Mouse (Mus musculus): ENCODE data around the gene Btnl9. TPM values are rescaled to one million over a fixed set of nuclear protein-coding genes. Genes with fewer than 3 reads are reported as not detected.
"Not testable (repeated sequence)": the region's sequence is repeated elsewhere in the genome, so short reads cannot be mapped to it uniquely, and the experiment has no call there.

The Btnl9 gene
- 0.12 and 0.37 TPM in 2 replicates for total RNA-seq (2017)

DNA sequence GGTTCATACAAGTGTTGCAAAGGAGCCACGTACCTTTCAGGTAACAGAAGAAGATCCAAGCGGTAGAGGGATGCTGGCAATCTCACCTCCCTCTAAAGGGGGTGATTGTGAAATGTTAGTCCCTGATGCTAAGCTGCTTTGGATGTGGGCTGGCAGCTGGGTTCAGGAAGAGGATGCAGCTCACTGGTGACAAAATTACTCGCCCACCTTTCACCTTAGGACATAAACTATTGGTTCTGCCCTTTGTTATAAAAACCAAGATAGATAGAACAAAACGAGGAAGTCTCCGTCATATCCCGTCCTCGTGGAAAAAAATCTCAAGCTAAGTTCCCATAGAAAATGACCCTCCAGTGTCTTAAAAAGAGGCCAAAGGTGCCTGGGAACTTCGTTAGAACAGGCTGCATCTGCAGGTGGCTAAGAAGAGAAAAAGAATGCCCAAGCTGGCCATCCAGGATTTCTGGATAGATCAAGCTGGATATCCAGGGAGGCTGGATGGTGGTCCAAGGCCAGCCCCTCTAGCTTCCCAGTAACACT is at the start of gene Btnl9:
TSS of gene Btnl9 (minus strand) at position 205 of the 534 bp plus-strand sequence.
- no peak for ATAC-seq (ENCODE audit: extremely low read depth, insufficient number of reproducible peaks, low FRiP score, poor library complexity, severe bottlenecking)

DNA sequence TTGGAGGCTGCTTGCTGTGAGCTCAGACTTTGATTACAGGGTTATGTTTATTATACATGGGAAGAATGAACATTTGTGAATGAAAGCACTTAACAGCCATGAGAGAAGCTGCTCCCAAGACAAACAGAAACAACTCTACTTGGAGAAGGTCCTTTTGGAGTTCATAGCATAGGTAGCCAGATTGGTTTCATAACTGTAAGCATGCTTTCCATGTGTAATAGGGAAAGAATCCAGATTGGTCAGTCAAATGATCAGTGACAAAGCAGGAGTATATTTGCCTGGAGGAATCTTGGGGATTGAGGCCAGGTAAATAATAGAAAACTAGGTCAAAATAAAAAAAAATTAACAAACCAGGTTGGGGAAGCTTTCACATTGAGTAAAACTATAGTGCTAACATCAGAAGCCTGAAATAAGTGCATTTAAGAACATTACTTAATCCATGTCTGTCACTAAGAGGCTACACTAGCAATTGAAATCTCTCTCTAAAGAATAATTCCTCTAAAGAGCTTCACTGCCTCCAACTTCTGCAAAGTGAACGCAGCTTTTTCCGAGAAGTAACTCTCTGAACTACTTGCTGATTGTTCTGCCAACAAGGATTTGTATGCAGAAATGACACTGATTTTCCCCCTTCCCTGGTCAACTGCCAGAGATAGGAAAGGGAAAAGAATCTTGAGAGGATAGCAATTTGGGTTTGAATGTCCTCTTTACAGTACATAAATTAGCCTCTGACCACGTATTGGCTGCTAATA is 48.7 kb upstream of the Btnl9 start:
- ATAC-seq (ENCODE audit: extremely low read depth, insufficient number of reproducible peaks, low FRiP score, poor library complexity, severe bottlenecking), result no peak

DNA sequence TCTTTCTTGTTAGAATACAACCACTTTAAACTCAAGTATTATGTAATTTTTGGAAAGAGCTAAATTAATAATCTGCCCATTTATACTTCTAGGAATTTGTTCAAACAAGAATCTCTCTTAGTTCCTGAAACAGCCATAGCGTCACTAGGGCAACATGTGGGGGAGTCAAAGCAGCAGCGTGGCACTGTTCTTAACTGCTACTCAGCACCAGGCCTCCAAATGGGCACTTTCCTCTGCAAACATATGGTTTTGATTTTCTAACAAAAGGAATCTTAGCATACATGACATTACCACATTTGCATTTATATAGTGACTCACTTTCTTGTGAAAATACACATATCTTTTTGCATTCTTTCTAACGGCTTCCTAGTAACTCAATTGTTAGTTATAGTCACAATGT is 45.8 kb upstream of the Btnl9 start:
- no peak for ATAC-seq (ENCODE audit: extremely low read depth, insufficient number of reproducible peaks, low FRiP score, poor library complexity, severe bottlenecking)

DNA sequence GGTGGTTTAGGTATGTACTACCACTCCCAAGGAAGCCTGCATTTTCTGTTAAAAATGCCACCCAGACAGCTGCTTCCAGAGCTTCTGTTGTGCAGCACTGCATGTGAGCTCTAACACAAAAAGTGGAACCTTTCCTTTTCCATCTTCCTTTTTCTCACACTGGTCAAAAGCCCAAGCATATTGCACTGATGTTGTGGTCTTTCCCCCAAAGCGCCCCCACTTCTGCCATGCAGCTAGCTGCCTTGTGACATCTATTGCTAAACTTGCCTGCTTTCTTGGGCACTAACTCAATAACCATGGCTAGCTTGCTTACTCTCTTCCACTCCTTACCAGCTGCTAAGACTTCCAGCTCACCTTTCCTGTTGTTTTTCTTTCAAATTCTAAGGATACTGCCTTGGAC is 37.5 kb upstream of the Btnl9 start:
- no peak for ATAC-seq (ENCODE audit: extremely low read depth, insufficient number of reproducible peaks, low FRiP score, poor library complexity, severe bottlenecking)

DNA sequence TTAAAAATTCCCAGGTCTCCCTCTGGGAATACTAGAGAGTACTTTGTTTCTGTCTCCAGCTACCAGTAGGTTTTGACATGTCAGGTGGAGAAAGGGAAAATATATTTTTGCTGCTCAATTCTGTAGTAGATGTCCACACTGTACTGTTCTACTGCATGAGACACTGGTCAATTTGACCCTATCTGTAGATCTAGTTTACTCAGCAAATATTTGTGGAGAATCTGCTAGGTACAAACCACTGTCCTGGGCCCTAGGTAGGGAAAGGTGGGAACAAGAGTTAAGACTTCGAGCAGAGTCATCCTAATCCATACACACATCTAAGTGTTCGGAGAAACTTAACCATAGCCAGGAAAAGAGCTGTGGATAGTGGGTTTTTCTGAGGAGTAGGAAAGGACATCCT is 32.3 kb upstream of the Btnl9 start:
- no peak for ATAC-seq (ENCODE audit: extremely low read depth, insufficient number of reproducible peaks, low FRiP score, poor library complexity, severe bottlenecking)

DNA sequence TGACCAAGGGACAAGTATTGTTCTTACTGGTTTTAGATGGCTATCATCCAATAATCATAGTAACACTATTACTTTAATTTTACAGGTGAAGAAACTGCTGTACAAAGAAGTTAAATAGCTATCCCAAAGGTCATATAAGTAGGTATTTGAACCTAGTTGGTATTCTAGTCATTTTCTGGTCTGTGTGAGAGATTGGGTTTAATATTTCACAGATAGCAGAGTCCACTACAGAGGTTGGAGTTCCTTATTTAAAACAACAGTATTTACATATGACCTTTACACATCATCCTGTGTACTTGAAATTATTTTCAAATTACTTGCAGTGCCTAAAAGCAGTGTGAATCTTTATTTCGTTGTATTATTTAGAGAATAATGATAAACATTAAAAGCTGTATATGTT is 26.5 kb upstream of the Btnl9 start:
- ATAC-seq (ENCODE audit: extremely low read depth, insufficient number of reproducible peaks, low FRiP score, poor library complexity, severe bottlenecking), result no peak

DNA sequence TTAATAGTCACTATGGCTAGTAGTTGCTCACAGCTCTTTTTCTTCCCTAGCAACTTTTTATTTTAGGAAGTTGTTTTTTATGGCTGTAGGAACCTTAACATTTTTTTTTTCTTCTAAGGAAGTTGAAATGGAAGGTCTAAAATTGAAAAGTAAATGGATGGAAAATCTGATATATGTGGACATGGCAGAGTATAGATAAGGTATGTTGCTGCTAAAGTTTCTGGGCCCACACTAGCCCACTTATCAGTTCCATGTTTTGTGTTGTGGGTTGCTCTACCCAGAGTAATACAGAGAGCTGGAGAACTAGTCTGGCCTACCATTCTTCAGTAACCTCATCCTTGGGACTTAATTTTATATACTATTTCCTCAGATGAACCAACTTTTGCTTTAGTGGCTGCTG is 25.6 kb upstream of the Btnl9 start:
- no peak for ATAC-seq (ENCODE audit: extremely low read depth, insufficient number of reproducible peaks, low FRiP score, poor library complexity, severe bottlenecking)

DNA sequence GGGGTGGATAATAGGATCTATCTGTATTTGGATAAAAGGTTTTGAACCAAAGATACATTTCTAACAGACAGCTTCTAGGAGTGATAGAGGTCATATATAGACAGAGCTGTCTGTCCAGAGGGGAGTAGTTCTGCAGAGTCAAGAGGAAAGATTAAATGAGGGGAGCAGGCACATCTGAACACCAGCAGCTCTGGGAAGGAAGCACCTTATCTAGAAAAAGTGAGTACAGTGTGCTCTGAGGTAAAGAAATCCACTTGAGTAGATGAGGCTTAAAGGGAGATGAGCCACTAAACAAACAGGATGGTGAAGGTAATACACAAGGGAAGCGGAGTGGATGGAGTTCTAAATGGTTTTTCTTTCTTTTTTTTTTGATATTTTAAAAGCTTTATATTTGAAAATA is 20.5 kb upstream of the Btnl9 start:
- no peak for ATAC-seq (ENCODE audit: extremely low read depth, insufficient number of reproducible peaks, low FRiP score, poor library complexity, severe bottlenecking)

DNA sequence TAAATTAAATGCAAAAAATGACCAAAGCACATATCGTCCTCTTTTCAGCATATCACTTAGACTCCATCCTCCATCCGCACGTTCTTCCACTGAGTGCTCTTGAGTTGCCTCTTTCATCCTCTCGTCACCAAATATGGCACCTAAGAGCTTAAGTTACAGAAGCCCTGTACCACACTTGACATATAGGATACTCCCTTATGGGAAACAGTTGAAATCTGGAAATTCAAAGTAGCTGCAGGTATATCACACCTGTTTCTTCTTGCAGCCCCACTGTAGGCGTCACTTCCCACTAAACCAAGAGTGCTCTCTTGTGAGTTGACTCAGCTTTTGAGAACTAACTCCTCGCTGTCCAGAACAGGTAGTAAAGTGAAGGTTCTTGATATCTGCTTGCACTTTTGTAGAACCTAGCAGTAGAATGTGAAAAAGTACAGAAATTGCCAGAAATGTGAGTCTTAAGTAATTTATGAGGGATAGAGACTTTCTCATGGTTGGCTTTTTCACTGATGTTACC is 18.2 kb upstream of the Btnl9 start:
- ATAC-seq (ENCODE audit: extremely low read depth, insufficient number of reproducible peaks, low FRiP score, poor library complexity, severe bottlenecking), result no peak

DNA sequence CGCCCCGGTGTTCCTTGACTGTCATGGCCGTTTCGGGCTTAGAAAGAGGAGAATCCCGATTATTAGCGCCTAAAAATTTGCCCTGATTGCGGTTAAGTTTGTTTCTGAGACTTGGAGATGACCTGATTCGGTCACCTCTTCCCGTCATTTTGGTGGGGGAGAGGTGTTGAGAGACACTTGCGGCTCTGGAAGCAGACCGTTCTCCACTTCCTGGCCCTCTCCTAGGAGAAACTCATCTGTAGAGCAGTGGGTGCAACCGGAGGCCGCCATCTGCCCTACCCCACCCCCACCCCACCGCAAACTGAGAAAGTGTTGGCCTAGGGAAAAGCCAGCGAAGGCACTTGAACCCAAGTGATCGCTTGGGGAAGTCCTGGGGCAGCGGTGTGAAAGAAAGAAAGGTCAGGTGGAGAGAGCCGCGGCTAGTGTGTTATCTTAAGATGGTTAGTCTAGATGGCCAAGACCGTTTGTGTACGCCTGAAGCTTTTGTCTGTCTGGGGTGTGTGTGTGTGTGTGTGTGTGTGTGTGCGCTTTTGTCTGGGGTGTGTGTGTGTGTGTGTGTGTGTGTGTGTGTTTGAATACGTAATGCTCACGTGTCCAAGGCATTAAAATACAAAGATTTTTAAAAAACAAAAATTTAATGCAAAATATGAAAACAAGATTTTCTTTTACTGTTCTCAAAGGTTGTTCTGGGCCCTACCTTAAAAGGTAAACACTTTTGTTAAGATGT is 17.0 kb upstream of the Btnl9 start:
- peak; percentile 23; the same call in 1 of the 2 replicates for ATAC-seq (ENCODE audit: extremely low read depth, insufficient number of reproducible peaks, low FRiP score, poor library complexity, severe bottlenecking)

DNA sequence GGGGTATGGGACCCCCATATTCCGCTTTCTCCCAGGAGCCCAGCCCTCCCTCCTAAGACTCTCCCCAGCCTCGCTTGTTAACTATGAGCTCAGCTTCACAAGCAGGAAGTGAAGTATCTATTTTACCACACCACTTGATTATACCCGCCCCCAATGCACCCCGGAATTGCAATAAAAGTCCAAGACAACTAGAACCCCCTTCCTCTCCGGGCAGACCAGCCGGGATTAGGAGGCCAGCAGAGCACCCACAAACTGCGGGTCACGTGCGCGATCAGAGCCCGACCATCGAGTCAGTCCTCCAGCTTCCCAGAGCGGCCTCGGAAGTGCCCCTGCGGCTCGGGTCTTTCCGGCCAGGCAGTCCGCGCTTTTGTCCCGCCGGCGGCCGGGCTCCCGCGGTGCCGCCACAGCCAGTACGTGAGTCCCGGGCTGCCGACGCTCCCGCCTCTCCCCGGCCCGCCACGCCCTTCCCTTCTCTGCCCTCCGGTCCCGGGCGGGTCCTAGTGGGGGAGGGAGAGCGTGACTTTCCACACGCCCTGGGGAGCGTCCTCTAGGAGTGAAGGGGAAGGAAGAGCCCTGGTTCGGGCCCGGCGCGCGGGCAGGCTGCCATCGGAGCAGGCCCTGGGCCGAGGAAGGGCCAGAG is 16.3 kb upstream of the Btnl9 start, which contains the start of gene Zfp62:
TSS of gene Zfp62 (plus strand) at position 164 of the 640 bp plus-strand sequence.
- peak; percentile 83 for ATAC-seq (ENCODE audit: extremely low read depth, insufficient number of reproducible peaks, low FRiP score, poor library complexity, severe bottlenecking)

DNA sequence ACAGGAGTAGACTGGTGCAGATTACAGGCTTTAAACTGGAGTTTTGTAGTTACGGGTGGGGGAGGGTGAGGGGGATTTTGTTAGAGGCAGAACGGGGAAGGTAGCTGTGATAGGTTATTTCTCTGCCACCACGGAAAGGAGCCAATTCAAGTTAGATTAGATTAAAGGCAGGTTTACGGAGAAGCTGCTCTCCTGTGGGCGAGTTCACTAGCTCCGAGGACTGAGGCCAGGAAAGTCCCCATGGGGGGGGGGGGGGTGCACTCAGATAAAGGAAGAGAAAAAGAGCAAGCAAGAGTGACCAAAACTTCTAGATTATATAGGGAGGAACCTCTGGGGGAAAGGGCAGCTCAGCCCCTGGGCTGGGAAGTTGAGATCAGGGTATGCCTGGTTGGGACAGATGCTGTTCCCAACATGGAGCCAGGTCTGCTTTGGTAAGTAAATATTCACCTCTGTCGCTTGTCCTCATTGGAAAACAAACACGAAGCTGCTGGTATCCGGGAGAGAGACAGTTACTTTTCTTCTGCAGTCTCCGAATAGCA is 15.6 kb upstream of the Btnl9 start:
- ATAC-seq (ENCODE audit: extremely low read depth, insufficient number of reproducible peaks, low FRiP score, poor library complexity, severe bottlenecking), result no peak

DNA sequence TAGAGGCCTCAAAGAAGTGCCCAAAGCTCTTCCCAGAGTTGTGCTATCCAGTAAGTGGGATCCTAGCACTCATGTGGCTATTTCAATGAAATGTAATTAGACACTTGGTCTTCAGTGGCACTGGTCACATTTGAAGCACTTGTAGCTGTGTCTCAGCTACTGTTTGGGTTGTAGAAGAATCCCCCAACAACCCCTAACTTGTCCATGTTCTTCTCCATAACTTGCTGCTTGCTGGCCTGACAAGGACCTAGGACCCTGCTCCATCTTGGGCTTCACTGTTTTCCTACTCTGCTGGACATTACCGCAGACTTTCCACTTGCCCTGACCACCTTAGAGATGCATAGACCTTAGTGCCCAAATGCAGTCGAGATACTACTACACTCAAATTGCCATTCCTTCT is 15.1 kb upstream of the Btnl9 start:
- no peak for ATAC-seq (ENCODE audit: extremely low read depth, insufficient number of reproducible peaks, low FRiP score, poor library complexity, severe bottlenecking)

DNA sequence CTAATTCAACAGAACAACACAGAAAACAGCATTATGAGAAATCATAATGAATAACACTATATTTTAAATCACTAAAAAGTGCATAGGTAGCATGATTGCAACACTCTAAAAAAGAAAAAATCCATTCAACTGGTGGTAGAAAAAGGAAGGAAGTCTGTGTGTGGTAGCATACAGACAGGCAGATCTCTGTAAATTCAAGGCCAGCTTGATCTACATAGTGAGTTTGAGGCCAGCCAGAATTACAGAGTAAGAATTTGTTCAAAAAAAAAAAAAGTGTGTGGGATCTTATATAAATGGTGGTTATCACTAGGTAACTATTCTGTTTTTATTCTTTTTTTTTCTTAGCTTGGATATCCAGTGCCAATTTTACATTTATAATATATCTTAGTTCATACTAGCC is 14.2 kb upstream of the Btnl9 start:
- no peak for ATAC-seq (ENCODE audit: extremely low read depth, insufficient number of reproducible peaks, low FRiP score, poor library complexity, severe bottlenecking)

DNA sequence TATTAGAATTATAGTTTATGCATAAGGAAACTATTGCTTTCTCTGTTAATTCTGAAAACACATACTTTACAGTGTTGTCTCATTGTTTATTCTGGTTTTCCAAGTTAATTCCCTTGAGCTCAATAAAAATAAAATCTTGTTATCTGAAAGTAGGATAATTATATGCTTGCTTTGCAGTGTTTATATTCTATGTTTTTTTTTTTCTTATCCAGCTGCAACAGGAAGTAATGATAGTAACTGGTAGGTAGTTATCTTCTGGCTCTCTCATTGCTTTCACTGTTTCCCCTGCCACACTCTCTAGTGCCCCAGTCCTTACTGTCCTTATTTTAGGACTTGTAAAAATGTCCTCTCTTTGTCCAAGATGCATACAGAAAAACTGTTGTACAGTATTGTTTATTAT is 13.7 kb upstream of the Btnl9 start:
- no peak for ATAC-seq (ENCODE audit: extremely low read depth, insufficient number of reproducible peaks, low FRiP score, poor library complexity, severe bottlenecking)

DNA sequence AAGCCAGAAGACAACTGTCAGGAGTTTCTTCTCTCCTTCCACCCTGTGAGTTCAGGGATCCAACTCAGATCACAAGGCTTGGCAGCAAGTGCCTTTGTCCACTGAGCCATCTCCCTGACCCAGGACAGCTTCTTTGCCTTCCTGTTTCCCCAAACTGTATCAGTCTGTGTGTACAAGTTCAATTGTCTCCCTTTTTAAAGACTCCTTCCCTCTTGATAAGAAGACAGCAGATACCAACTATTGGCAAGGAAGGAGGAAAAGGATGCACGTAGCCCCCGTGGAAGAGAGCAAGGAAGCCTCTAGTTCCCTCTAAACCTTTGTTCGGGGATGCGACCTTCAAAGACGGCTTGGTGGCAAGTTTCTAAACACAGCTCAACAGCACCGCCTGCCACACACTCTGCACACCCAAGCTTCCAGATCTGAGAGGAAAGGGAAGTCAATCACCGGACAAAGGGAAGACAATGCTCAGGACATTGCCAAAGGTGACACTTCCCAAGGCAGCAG is 8.9 kb upstream of the Btnl9 start:
- no peak for ATAC-seq (ENCODE audit: extremely low read depth, insufficient number of reproducible peaks, low FRiP score, poor library complexity, severe bottlenecking)

DNA sequence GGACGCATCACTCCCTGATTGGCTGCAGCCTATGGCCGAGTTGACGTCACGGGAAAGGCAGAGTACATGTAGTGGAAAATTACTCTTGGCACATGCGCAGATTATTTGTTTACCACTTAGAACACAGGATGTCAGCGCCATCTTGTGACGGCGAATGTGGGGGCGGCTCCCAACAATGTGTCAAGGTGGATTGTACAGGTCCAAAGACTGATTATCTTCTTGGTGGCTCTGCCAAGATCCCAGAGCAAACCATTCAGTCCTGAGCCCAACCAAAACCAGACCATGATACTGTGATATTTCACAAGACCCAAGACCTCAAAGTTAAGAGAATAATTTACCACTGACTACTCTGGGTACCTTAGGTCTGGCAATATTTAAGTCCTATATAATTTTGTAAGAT is 7.8 kb upstream of the Btnl9 start:
- ATAC-seq (ENCODE audit: extremely low read depth, insufficient number of reproducible peaks, low FRiP score, poor library complexity, severe bottlenecking), result not testable (repeated sequence)

DNA sequence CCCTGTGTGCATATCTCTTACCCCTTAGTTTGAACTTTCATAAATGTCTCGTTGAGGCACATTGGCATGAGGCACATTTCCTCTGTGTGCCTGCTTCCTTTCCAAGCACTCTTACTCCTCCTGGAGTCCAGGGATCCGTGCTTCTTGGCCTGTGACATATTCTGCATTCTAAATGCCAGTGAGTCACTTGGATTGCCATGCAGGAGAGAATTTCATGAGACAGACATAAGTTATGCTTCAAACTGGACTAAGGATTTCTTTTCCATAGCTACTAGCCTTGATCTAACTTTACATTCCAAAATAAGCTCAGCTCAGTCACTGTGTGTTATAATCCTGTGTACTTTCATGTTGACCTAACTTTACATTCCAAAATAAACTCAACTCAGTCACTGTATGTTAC is 4.1 kb upstream of the Btnl9 start:
- no peak for ATAC-seq (ENCODE audit: extremely low read depth, insufficient number of reproducible peaks, low FRiP score, poor library complexity, severe bottlenecking)

DNA sequence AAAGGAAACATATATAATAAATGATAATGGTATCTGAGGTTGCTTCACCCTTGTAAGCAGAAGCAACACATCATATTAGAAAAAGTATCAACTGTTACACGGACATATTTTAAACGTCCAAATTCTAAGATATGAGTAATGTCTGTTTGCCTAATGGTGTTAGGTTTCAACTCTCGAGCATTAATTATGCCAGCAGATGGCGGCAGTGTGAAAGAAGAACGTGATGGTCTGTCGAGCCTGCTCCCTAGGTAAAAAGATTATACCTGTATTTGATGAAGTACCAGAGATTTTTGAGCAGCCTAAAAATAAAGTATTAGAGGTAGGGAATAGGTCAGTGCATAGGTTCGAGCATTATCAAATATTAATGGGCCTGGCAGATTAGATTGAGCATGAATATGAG is 2.8 kb upstream of the Btnl9 start:
- ATAC-seq (ENCODE audit: extremely low read depth, insufficient number of reproducible peaks, low FRiP score, poor library complexity, severe bottlenecking), result peak; percentile 72; the same call in 1 of the 2 replicates
